Mouse (Mus musculus) CH12F3 (cell line): ENCODE results near the gene Exoc5.
"Not testable (repeated sequence)": the region's sequence is repeated elsewhere in the genome, so short reads cannot be mapped to it uniquely, and the experiment has no call there.

Source experiments
- in situ Hi-C: fragments of 300-500 bp; cut with MboI; formaldehyde crosslinking; loops from 2 replicates; pipeline ENCODE4 v1.14.3; 2020; ENCODE audit warnings: low sequenced_read_pairs

Gene Exoc5

DNA sequence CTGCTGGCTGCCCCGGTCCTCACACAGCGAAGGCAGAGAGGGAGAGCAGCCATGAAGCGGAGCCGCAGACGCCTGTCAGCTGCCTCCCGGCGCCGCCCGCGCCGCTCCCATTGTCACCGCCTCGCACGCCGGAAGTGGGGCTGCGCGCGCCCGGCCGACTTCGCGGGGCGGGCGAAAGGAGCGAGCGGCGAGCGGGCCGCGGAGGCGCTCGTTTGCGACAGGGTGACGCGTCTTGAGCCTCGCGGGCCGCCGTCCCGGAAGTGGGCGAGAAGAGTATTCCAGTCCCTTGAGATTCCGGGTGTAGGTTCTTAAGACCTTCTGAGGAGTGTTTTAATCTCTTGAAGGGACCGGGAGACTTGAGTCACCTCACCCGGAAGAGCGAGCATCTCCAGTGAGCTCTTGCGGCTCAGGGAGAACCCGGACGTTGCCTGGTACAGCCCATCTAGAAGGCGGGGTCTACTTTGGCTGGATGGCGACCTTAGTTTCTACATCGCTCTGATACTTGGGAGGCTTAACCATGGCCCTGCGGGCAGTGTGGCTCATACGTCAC, at the start of gene Exoc5:
Exoc5 (minus strand) TSS at position 380 of the 550 bp plus-strand sequence.
- in situ Hi-C loops = no loop called here

GRCm38 (mm10) chr14:49091755-49092154, 25.3 kb upstream of the Exoc5 start:
- in situ Hi-C loops = not testable (repeated sequence)

GRCm38 (mm10) chr14:49091277-49091676, 24.8 kb upstream of the Exoc5 start:
- in situ Hi-C loops = no loop called here

- in situ Hi-C loops = no loop called here
Measured at GRCm38 (mm10) chr14:49090102-49090501, 23.6 kb upstream of the Exoc5 start.

- in situ Hi-C loops = no loop called here
Measured at GRCm38 (mm10) chr14:49089461-49090058, 23.1 kb upstream of the Exoc5 start.

GRCm38 (mm10) chr14:49088155-49089048, 21.9 kb upstream of the Exoc5 start:
- in situ Hi-C loops = no loop called here

GRCm38 (mm10) chr14:49086522-49086921, 20.1 kb upstream of the Exoc5 start:
- in situ Hi-C loops = no loop called here

DNA sequence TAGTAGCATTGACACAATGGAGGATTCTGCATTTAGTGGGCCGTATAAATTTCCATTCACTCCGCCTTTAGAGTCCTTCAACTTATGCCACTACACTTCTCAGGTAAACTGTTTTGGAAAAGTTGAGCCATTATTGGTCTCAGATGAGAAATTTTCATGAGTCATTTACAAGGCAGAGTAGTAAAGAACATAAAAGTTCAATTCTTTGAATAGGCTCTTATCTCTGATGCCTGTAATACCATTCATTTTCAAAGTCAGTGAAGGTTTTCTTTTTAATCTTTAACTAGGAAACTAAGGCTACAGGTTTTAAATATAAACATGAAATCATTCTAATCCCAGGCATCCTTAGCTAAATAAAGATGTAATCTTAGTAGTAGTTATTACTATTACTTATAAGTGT, 12.4 kb upstream of the Exoc5 start:
- in situ Hi-C loops = no loop called here

DNA sequence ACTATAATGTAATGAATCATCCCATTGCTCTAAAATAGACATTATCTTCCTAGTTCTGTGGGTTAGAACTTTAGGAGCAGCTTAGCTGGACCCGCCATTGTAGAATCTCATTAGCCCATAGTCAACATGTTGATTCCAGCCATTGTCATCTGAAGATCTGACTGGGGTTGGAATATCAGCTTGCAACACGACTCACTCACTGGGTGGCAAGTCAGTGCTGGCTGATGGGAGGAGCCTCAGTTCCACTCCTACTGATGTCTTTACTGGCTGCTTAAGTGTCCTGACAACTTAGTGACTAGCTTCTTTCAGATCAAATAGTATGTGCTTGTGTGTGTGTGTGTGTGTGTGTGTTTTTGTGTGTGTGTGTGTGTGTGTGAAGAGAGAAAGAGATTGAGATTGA, 7.9 kb upstream of the Exoc5 start:
- in situ Hi-C loops = no loop called here

DNA sequence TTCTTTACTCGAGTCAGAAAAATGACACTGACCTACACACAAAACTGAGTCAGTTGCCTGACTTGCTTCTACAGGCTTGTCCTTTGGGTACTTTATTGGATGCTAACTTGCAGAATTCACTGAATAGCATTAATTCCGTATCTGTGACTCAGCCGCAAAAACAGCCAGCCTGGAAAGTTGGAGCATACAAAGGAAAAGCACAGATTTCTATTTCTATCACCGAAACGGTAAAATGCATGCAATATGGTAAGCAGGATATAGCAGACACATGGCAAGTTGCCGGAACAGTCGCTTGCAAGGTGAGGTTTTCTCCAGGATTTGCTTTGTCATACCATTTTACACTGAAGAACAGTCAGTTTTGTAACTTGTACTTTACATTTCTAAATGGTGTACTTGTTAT, 7.4 kb upstream of the Exoc5 start:
- in situ Hi-C loops = no loop called here

- in situ Hi-C loops = no loop called here
Measured at GRCm38 (mm10) chr14:49072837-49073236, 6.4 kb upstream of the Exoc5 start.

- in situ Hi-C loops = no loop called here
Measured at GRCm38 (mm10) chr14:49065529-49066273, 752 bp downstream of the Exoc5 start, which contains the start of gene Ap5m1. Ap5m1 (plus strand) TSS chr14:49066097.

GRCm38 (mm10) chr14:49063838-49064237, 2.6 kb downstream of the Exoc5 start:
- in situ Hi-C loops = no loop called here

GRCm38 (mm10) chr14:49049492-49049891, 17.0 kb downstream of the Exoc5 start:
- in situ Hi-C loops = no loop called here

GRCm38 (mm10) chr14:49045610-49046009, 20.8 kb downstream of the Exoc5 start:
- in situ Hi-C loops = no loop called here

DNA sequence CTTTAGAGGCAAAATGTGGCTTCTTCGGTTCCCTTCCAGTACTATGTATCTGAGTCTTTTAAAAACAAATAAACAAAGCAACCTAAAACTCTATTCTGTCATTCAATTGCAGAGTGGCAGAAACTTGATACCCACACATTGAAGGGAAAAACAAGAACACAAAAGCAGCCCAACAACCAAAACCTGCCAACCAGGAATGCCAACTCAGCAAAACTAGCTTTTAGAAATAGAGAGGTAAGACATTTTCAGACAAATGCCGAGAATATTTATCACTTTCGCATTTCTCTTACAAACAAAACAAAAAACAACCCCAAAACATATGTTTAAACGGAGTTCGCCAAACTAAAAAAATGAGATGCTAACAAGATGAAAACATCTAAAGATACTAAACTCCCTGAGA, 37.5 kb downstream of the Exoc5 start:
- in situ Hi-C loops = no loop called here

- in situ Hi-C loops = no loop called here
Measured at GRCm38 (mm10) chr14:49027779-49028368, 38.6 kb downstream of the Exoc5 start.

- in situ Hi-C loops = no loop called here
Measured at GRCm38 (mm10) chr14:49027040-49027778, 39.2 kb downstream of the Exoc5 start.

DNA sequence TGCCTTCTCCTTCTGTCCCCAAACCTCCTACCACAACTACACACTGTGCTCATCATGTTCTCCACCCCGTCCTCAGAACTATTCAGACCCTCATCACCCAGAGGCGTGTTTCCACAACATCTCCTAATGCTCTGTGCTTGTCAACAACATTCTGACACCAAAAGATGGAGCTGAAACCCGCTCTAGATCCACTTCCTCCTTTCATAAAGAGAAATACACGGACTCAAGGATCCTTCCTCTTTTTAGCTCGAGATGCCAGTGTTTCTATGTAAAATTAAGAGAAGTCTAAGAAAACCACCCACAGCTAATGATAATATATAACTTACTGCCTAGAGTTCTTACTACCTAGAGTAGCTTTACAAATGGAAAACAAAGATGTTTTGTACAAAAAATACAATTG, 46.7 kb downstream of the Exoc5 start:
- in situ Hi-C loops = no loop called here
